Mouse (Mus musculus) hindbrain, embryonic 12.5 days (tissue): ENCODE measurements around the gene Casr. TPM values are rescaled to one million over a fixed set of nuclear protein-coding genes. Genes with fewer than 3 reads are reported as not detected.
A peak's percentile ranks its signal among the peaks of the same experiment; 100 is the strongest.

ENCODE experiments used
- ATAC-seq: fragments of 200-750 bp; cut with Nextera tagmentation; 2 replicates; pipeline ENCODE4 v1.8.0; 2017; ENCODE audit warnings: moderate TSS enrichment; ENCODE audit not compliant: low FRiP score
- H3K27ac ChIP-seq: fragments of 300-500 bp; sonication (generic); 2 replicates; pipeline ENCODE4 v1.5.1; 2016; ENCODE audit warnings: mild to moderate bottlenecking
- H3K27me3 ChIP-seq: fragments of 300-500 bp; sonication (generic); 2 replicates; pipeline ENCODE4 v1.6.1; 2016; ENCODE audit warnings: mild to moderate bottlenecking
- H3K36me3 ChIP-seq: fragments of 300-500 bp; sonication (generic); 2 replicates; pipeline ENCODE4 v1.6.1; 2016; ENCODE audit warnings: mild to moderate bottlenecking
- H3K4me1 ChIP-seq: fragments of 300-500 bp; sonication (generic); 2 replicates; pipeline ENCODE4 v1.6.1; 2016
- H3K4me2 ChIP-seq: fragments of 300-500 bp; sonication (generic); replicated peaks from 2 replicates; pipeline ENCODE4 v1.6.1; 2016; ENCODE audit warnings: mild to moderate bottlenecking
- H3K4me3 ChIP-seq: fragments of 300-500 bp; sonication (generic); 2 replicates; pipeline ENCODE4 v1.5.1; 2016; ENCODE audit warnings: mild to moderate bottlenecking
- H3K9ac ChIP-seq: fragments of 300-500 bp; sonication (generic); 2 replicates; pipeline ENCODE4 v1.6.1; 2016; ENCODE audit warnings: mild to moderate bottlenecking, moderate library complexity
- H3K9me3 ChIP-seq: fragments of 300-500 bp; sonication (generic); replicated peaks from 2 replicates; pipeline ENCODE4 v1.6.1; 2016; ENCODE audit warnings: mild to moderate bottlenecking
- WGBS: fragments of 180-500 bp; shearing (Covaris S2); methylation state at CpG from one replicate; pipeline ENCODE4 v1.1.7; 2016; 5-methylcytosine and 5-hydroxymethylcytosine counted together
- polyA plus RNA-seq: library from polyadenylated mRNA; unstranded; fragments of >200 nt; fragmentation: Nextera tagmentation; extraction: Ambion mirVana; gene quantifications from 2 replicates; pipeline ENCODE4 v1.2.1, GENCODE M21; 2016

The Casr gene
- 0.06 and 0.07 TPM in 2 replicates for polyA plus RNA-seq

DNA sequence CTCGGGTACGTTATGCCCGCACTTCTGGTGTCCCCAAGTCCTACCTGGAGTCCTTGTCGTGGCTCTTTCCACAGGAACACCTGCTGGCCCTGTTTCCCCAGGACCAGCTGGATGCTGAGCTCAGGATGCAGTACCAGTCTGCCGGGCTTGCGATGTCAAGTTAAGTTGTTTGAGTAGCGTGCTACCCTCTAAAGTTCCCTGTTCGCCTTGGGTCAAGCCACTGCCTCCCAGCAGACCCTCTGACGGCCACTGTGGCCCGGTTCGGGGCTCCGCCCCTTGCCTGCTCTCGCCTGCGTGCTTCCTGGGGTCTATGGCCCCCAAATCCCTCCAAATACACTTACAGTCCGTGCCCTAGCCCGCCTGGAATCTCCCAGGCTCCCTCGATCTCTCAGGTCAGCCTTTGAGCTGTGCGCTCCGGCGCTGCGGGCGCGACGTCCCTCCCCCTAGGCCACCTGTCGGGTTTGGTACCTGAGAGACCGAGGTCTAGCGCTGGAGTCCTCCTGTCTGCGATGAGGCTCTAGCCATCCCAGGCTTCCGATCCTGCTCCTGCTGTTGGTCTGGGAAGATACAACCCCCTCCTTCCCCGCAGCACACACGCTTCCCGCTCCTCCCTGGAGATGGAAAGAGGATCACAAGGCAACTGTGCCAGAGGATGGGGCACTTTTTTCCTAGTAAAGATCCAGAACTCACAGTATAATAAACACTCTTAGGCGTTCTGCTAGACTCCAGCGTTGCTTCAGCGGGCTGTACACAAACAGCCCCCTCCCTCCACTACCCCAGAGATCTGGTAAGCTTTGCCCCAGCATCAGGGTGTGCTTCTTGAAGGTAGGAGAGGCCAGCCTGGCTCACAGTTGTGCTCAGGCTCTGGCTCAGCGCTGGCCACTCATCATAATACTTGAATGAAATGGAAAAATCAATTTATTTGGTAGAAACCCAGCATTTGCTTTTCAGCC, at the start of gene Casr:
Gene Casr (minus strand): TSS at position 756 of the 953 bp plus-strand sequence.
- peak within 1 kb of the TSS; percentile 25; the same call in 1 of the 2 replicates for H3K9ac ChIP-seq
- no peaks in the 10 kb centered on the region for H3K36me3 ChIP-seq
- no peak within 1 kb of the TSS for H3K27ac ChIP-seq
- no peaks in the 10 kb centered on the region for H3K9me3 ChIP-seq
- ATAC-seq = no peak
- 2% methylated on average over 36 of the region's 36 CpGs for WGBS
- peak within 1 kb of the TSS; percentile 86 for H3K4me2 ChIP-seq
- H3K4me1 ChIP-seq = peaks cover 12% of the 10 kb centered on the region
- H3K4me3 ChIP-seq = peak within 1 kb of the TSS; percentile 41
- peaks cover 16% of the 10 kb centered on the region for H3K27me3 ChIP-seq

DNA sequence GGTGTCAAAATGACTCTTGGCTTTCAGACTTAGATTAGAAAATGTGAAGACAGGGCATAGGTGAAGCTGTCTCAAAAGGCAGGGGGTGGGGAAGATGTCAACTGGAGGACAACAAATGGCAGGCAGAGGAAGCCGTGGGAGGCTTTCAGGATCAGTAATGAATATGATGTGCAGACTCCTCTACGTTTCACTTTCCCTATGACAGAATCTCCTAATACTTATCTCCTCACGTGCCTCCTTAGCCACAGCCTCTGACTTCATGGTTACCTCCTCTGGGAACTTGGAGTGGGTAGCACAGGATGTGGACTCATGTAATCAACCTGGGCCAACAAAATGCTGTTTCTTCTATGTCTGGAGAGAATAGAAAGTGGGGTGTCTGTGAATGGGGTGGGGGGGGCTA, 40.7 kb upstream of the Casr start:
- no peak for ATAC-seq
- H3K9me3 ChIP-seq = no peaks in the 10 kb centered on the region
- H3K4me2 ChIP-seq = no peak overlapping the region
- H3K27ac ChIP-seq = no peak overlapping the region
- H3K4me1 ChIP-seq = no peaks in the 10 kb centered on the region
- 76% methylated on average over 3 of the region's 3 CpGs for WGBS
- H3K4me3 ChIP-seq = no peak overlapping the region
- no peaks in the 10 kb centered on the region for H3K36me3 ChIP-seq
- H3K9ac ChIP-seq = no peak overlapping the region
- H3K27me3 ChIP-seq = no peaks in the 10 kb centered on the region

DNA sequence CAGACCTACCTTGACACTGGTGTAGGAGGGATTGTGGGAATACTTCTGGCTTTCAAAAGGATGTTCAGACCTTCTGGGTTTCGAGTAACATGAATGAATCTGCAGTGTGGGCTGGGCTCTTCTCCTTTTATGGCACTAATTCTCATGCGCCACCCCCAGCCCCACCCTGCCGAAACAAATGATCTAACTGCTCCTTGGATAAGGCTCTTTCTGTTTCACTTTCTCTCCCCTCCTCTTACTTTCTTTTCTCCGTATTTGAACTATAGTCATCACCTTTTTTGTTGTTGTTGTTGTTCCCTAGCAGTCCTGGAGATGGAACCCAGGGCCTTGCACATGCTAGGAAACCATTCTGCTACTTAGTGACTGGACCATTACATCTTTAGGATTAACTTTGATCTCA, 36.3 kb upstream of the Casr start:
- 81% methylated on average over 4 of the region's 4 CpGs for WGBS
- no peak overlapping the region for H3K9ac ChIP-seq
- no peak overlapping the region for H3K27ac ChIP-seq
- no peaks in the 10 kb centered on the region for H3K27me3 ChIP-seq
- ATAC-seq = no peak
- H3K4me3 ChIP-seq = no peak overlapping the region
- H3K36me3 ChIP-seq = no peaks in the 10 kb centered on the region
- H3K4me2 ChIP-seq = no peak overlapping the region
- no peaks in the 10 kb centered on the region for H3K4me1 ChIP-seq
- H3K9me3 ChIP-seq = no peaks in the 10 kb centered on the region

DNA sequence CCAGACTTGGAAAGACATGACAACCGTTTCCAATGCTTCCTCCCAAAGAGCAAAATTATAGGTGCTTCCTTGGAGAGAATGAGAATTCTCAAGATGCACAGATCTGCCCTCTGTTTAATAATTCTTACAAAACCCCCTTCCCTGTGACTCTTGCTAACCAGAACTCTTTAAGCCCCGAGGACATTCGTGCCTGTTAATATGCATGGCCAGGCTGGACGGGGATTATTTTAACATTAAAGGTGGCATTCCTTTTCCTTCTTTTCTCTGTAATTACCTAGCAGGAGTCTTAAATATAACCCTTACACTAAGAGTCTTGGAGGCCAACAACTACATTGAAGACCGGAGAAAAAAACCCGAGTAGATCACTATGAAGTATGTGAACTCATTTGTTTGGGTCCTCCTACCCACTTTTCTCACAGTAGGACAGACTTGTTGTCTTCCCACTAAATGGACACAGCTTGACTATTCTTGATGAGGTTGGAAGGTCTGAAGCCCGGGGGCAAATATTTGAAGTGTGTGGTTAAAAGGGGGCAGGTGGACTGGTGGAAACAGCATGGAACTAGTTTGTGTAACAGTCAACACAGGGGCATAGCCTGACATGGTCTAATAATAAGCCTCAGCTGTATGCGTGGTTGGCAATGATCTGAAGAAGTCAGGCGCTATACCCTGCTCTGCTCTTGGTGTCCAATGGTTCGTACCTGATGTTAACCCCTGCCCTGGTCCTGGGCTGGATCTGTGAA, 34.9 kb upstream of the Casr start:
- 90% methylated on average over 10 of the region's 10 CpGs for WGBS
- Histone ChIP-seq H3K4me3 (no peak overlapping the region), H3K27ac (no peak overlapping the region), H3K9ac (no peak overlapping the region), H3K9me3 (no peaks in the 10 kb centered on the region), H3K36me3 (no peaks in the 10 kb centered on the region), H3K4me1 (no peaks in the 10 kb centered on the region), H3K27me3 (no peaks in the 10 kb centered on the region), H3K4me2 (no peak overlapping the region)
- no peak for ATAC-seq

DNA sequence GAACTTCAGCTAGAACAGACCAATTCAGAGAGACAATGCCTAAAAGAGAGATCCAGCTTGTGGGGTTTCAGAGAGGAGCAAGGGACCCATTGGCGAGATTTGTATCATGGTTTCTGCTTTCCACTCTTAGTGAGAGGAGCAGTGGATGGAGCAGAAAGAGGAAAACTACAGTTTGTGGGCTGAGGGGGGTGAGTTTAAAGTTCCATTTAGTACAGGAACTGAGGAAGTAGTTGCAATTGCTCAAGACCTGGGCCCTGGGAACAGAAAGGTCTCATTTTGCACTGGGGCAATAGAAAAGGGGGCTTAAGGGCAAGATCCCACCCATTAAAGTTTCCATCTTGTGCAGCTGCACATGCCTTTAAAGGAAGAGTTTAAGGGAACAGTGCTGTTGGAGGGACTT, 28.0 kb upstream of the Casr start:
- no peak overlapping the region for H3K4me2 ChIP-seq
- no peak for ATAC-seq
- H3K4me1 ChIP-seq = no peaks in the 10 kb centered on the region
- H3K9ac ChIP-seq = no peak overlapping the region
- H3K4me3 ChIP-seq = no peak overlapping the region
- H3K9me3 ChIP-seq = no peaks in the 10 kb centered on the region
- no peak overlapping the region for H3K27ac ChIP-seq
- H3K36me3 ChIP-seq = no peaks in the 10 kb centered on the region
- 81% methylated on average over 1 of the region's 1 CpGs for WGBS
- no peaks in the 10 kb centered on the region for H3K27me3 ChIP-seq

DNA sequence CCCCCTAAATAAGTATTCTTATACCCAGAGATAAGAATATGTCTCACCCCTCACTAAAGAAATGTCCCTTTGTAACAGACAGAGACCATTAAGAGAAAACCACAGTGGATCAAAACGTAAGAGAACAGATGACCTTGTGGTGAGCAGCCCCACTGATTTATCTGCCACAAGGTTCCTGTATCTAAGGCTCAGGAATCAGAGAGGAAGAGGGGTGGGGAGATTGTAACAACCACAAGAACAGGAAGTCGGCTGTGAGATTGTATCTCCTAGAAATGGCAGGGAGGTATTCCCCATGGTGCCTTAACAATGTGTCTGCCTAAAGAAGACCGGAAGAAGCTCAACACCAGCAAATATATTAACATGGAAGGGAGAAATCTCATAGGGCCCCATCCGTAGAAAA, 26.0 kb upstream of the Casr start:
- WGBS = 75% methylated on average over 4 of the region's 4 CpGs

DNA sequence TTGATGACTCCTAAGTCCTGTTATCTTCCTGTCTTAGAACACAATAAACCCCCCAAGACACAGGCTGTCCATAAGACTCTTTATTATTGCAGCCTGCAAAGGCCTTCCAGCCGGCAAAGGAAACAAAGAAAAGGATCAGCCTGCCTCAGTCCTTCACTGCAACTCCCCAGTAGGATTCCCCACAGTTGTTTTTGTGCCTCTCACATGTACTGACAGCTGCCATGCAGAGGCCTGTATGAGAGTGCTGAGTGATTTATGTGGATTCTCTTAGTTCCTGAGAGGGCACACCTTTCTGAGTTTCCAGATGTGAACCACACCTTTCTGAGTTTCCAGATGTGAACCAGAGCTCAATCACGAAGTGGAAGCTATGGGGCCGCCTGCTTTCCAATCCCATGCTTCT, 20.1 kb upstream of the Casr start:
- Histone ChIP-seq H3K4me2 (no peak overlapping the region), H3K36me3 (no peaks in the 10 kb centered on the region), H3K9me3 (no peaks in the 10 kb centered on the region), H3K27ac (no peak overlapping the region), H3K27me3 (no peaks in the 10 kb centered on the region), H3K9ac (no peak overlapping the region), H3K4me3 (no peak overlapping the region), H3K4me1 (no peaks in the 10 kb centered on the region)
- ATAC-seq = no peak
- 39% methylated on average over 3 of the region's 3 CpGs for WGBS

More for the DNA sequence above, 26.0 kb upstream of the Casr start:
- no peak for ATAC-seq
- no peak overlapping the region for H3K9ac ChIP-seq
- no peaks in the 10 kb centered on the region for H3K4me1 ChIP-seq
- H3K27ac ChIP-seq = no peak overlapping the region
- no peak overlapping the region for H3K4me2 ChIP-seq
- H3K4me3 ChIP-seq = no peak overlapping the region
- no peaks in the 10 kb centered on the region for H3K9me3 ChIP-seq
- H3K27me3 ChIP-seq = no peaks in the 10 kb centered on the region
- H3K36me3 ChIP-seq = no peaks in the 10 kb centered on the region

DNA sequence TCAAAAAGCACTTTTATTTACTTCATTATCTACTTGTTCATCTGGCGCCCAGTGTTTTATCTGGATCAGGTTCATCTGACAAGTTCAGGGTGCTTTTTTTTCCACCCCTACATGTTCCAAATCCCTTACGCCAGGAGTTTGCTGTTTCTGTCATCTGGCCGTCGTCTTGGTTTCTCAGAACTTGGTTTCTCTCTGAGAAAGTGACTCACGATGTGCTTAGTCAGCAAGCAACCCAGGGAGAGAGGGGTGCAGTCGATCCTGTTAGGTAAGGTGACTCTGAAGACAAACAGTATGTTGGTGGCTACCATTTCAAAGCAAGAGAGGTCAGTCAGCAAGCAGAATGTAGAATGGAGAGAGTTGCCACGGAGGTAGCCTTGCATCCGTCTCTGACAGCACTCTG, 10.0 kb upstream of the Casr start:
- no peak for ATAC-seq
- 77% methylated on average over 8 of the region's 8 CpGs for WGBS

DNA sequence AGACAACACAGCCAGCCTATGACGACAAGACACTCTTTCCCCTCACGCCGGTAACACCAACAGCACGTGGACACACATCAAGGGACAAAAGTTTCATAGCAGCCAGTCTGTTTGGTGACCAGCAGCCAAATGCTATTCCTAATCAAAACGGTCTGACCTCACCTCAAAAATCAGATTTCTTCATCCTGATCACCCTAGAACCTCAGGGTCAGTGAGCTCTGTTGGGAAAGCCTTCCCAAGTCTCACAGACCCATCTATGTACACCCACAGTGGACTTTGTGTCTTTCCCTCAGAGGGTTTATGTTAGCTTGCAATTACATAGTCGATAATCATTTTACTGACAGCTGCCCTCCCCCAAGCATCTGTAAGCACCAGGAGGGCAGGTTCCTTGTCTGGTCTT, 2.4 kb downstream of the Casr start:
- H3K9ac ChIP-seq = no peak overlapping the region
- no peak overlapping the region for H3K4me2 ChIP-seq
- no peaks in the 10 kb centered on the region for H3K36me3 ChIP-seq
- H3K4me3 ChIP-seq = no peak overlapping the region
- ATAC-seq = no peak
- H3K27ac ChIP-seq = no peak overlapping the region
- H3K9me3 ChIP-seq = no peaks in the 10 kb centered on the region
- peaks cover 16% of the 10 kb centered on the region for H3K27me3 ChIP-seq
- WGBS = 87% methylated on average over 6 of the region's 6 CpGs
- H3K4me1 ChIP-seq = peaks cover 12% of the 10 kb centered on the region

More for the DNA sequence above, 10.0 kb upstream of the Casr start:
- Histone ChIP-seq H3K36me3 (no peaks in the 10 kb centered on the region), H3K27me3 (no peaks in the 10 kb centered on the region), H3K4me1 (no peaks in the 10 kb centered on the region), H3K27ac (no peak overlapping the region), H3K9ac (no peak overlapping the region), H3K4me2 (no peak overlapping the region), H3K9me3 (no peaks in the 10 kb centered on the region), H3K4me3 (no peak overlapping the region)

DNA sequence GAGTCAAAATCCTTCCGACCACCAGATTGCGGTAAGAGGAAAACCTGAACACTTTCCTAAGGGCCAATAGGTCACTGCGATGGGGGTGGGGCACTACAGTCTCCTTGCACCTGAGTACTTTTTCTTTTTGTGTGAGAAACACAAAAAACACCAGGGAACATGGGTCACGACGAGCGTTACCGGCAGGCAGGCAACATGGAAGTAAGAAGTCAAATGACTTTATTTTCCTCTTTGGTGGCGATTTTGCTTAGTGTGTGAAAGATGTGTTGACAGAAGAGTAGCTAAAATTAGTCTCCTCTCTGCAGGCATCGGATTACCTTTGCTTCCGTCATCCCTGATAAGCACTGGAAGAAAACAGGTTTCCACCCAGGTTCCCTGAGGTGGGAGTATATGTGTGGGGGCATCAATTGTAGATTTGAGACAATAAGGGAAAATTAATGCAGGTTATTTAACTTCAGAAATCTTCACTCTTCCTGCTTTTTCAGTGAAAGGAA, 6.2 kb downstream of the Casr start:
- H3K4me1 ChIP-seq = peaks cover 4% of the 10 kb centered on the region; the same call in 1 of the 2 replicates
- no peak for ATAC-seq
- no peaks in the 10 kb centered on the region for H3K36me3 ChIP-seq
- H3K9me3 ChIP-seq = no peaks in the 10 kb centered on the region
- H3K4me3 ChIP-seq = no peak overlapping the region
- 80% methylated on average over 10 of the region's 10 CpGs for WGBS
- H3K27me3 ChIP-seq = peaks cover 4% of the 10 kb centered on the region; the same call in 1 of the 2 replicates
- no peak overlapping the region for H3K27ac ChIP-seq
- H3K9ac ChIP-seq = no peak overlapping the region
- no peak overlapping the region for H3K4me2 ChIP-seq

DNA sequence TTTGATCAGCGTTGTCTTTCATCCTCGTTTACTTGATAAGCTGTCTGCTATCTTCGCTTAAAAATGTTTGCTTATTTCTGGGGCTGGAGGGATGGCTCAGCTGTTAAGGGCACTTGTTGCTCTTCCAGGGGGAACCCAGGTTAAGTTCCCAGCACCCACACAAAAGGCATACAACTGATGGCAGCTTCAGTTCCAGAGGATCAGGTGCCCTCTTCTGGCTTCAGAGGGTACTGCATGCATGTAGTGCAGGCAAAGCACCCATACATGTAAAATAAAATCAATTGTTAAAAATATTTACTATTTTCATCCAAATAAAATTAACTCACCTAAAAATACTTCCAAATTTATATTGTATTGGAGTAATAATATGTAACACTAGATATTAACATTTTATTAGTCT, 8.3 kb downstream of the Casr start:
- H3K4me1 ChIP-seq = no peaks in the 10 kb centered on the region
- no peaks in the 10 kb centered on the region for H3K27me3 ChIP-seq
- H3K4me2 ChIP-seq = no peak overlapping the region
- no peak for ATAC-seq
- H3K9me3 ChIP-seq = no peaks in the 10 kb centered on the region
- H3K4me3 ChIP-seq = no peak overlapping the region
- 92% methylated on average over 3 of the region's 3 CpGs for WGBS
- H3K27ac ChIP-seq = no peak overlapping the region
- H3K9ac ChIP-seq = no peak overlapping the region
- no peaks in the 10 kb centered on the region for H3K36me3 ChIP-seq

DNA sequence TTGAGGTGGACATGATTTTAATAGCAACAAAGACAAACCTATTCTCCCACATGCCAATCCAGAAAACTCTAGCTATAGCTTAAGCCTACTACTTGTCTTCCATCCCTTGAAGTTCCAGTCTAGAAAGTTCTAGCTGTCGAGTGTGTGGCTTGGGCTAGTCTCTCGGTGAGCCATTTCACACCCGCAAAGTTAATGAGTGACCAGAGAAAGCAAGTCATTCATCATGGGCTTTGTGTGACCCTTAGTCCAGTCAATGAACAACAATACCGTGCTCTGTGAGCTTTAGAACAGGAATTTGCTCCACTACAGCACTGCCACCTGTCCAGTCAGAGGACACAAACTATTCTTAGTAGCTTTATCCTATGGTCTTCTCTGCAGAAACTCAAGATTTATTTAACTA, 16.6 kb downstream of the Casr start:
- H3K9ac ChIP-seq = no peak overlapping the region
- no peak overlapping the region for H3K4me3 ChIP-seq
- no peak overlapping the region for H3K4me2 ChIP-seq
- no peaks in the 10 kb centered on the region for H3K9me3 ChIP-seq
- H3K36me3 ChIP-seq = no peaks in the 10 kb centered on the region
- no peaks in the 10 kb centered on the region for H3K27me3 ChIP-seq
- no peaks in the 10 kb centered on the region for H3K4me1 ChIP-seq
- no peak for ATAC-seq
- no peak overlapping the region for H3K27ac ChIP-seq
- WGBS = 46% methylated on average over 4 of the region's 4 CpGs
